Mouse (Mus musculus): ENCODE measurements at regions not wholly inside any gene's neighbourhood (a gene's known extent, or its start where the extent isn't known, plus 50 kb on each side); places are given as distances from the start of the nearest gene placed in this dataset.

DNA sequence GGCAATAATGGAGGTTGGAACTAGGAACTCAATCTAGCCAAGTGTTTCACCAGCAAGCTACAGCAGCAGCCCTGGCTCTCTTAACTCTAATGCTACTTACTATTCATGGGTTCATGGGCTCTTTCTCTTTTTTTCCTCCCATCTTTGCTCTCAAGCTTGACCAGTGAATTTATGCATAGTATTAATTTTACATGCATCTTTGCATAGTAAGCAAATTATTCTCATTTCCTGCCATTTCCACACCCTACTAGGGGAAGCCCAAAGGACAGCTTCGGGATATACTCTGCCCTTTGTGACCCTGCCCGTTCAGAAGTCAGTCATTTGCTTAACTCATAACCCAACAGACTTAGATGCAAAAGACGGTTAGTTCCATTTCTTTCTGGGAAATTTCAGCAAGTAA, 153.2 kb downstream of the Qrsl1 start:
- DNase-seq (ENCODE audit: low read depth) = no peak

- DNase-seq (ENCODE audit: low read depth) = no peak
Observed at GRCm38 (mm10) chr10:43749496-43750110, 151.9 kb downstream of the Qrsl1 start.

- DNase-seq (ENCODE audit: low read depth) = no peak
Observed at GRCm38 (mm10) chr10:43750401-43750800, 151.1 kb downstream of the Qrsl1 start.

GRCm38 (mm10) chr10:43750854-43751253, 150.7 kb downstream of the Qrsl1 start:
- DNase-seq (ENCODE audit: low read depth) = no peak

GRCm38 (mm10) chr10:43751881-43752675, 149.5 kb downstream of the Qrsl1 start:
- no peak for DNase-seq (ENCODE audit: low read depth)

- no peak for DNase-seq (ENCODE audit: low read depth)
Observed at GRCm38 (mm10) chr10:43756881-43757565, 144.5 kb downstream of the Qrsl1 start.

DNA sequence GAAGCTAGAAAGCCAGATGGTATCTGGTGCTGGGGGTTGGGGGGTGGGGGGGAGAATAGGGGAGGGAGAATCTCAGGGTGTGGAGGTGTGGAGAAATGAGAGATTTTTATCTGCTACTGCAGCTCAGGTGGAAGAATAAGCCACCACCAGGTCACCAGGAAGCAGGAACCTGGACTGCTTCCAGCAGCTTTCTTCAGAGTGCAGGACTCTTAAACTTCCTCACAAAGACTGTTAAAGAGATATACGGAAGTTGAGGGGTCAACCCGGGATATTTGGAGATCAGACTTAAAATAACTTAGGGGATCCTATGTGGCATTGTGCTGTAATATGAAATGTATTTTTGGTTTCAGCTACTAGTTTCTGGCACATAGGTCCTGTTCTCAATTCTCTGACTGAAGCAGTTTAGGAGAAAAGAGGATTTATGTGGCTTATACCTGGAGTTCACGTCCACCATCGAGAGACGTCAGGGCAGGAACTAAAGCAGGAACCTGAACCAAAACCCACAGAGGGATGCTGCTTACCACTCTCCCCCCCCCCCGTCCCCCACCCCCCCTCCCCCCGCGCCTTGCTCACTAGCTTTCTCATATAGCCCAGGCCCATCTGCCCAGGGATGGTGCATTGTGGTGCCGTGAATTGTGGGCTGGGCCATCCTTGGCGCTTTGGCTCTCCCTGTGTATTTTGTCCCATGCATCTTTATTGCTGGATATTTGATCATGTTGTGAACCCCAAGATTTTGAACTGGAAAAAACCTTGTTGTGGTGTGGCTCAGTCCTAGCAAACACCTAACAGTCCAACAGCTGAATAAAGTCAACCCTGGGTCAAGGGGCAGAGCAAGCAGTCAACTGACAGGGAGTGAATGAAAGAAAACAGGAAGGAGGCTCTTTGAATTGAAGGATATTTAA, 143.2 kb downstream of the Qrsl1 start:
- no peak for DNase-seq (ENCODE audit: low read depth)

DNA sequence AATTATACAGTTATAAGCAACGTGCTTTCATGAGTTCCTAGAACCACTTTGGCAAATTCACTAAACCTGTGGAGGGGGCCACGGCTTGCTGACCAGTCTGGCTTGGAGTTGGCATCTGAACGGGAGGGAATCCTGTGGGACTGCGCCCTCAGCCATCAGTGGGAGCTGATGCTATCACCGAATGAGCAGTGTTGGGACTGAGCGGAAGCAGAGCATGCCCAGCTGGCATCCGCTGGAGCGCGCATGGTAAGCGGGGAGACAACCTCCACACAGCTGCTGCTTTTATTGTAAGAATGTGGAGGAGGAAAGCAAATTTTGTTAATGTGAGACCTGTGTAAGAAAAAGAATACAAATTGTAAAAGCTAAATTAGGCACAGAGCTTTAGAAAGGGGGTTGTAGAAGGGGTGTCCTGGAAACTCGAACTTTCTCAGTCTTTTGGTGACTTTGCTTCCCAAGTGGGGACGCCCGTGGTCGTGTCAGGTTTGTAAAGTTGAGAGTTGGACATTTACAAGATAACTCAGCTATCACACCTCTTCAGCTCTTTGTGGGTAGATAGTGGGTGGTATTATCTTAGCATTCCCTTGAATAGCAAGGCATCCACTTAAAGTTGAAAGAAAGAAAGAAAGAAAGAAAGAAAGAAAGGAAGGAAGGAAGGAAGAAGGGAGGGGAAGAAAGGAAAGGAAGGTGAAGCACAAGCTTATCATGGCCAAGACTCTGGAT, 142.2 kb downstream of the Qrsl1 start:
- DNase-seq (ENCODE audit: low read depth) = no peak

DNA sequence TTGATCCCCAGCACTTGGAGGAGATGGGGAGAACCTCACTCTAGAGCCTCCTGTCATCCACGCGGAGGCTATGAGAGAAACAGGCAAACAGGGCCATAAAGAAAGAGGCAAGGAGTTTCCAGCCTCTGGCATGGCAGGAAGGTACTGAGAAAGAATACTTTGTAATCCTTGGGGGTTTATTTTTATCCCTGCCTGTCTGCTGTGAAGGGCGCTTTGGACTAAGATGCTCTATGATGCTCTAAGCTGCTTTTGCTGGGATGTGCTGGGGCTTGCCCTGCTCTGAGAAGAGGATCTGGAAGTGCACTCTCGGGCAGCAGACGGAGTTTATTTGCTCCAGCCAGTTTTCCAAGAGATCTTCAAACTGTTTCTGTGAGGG, 141.7 kb downstream of the Qrsl1 start:
- no peak for DNase-seq (ENCODE audit: low read depth)

DNA sequence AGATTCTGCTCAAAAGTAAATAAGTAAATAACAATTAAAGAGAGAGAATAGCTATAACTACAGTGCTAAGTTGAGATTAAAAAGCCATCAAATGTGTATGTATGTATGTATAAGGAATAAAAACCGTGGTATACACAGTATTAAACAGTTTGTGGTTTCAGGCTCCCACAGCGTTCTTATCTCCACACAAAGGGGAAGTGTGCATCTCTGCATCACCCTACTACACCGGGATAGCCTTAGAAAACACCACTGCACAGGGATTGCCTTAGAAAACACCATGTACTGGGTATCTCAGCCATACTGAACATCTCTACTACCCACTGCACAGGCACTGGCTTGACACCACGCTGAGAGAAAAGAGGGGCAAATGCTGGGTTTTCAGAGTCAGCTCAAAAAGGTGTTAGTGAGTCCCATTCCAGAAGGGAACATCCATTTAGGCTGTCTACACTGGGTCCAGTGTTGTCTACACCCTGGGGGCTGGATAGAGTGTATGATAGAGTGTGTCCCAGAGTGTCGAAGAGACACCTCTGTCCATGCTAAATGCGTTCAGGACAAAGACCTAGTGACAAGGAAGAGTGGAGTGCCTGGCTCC, 139.5 kb downstream of the Qrsl1 start:
- no peak for DNase-seq (ENCODE audit: low read depth)

GRCm38 (mm10) chr10:43764581-43764980, 137.0 kb downstream of the Qrsl1 start:
- DNase-seq (ENCODE audit: low read depth) = no peak

- DNase-seq (ENCODE audit: low read depth) = no peak
Observed at GRCm38 (mm10) chr10:43765275-43765674, 136.3 kb downstream of the Qrsl1 start.

DNA sequence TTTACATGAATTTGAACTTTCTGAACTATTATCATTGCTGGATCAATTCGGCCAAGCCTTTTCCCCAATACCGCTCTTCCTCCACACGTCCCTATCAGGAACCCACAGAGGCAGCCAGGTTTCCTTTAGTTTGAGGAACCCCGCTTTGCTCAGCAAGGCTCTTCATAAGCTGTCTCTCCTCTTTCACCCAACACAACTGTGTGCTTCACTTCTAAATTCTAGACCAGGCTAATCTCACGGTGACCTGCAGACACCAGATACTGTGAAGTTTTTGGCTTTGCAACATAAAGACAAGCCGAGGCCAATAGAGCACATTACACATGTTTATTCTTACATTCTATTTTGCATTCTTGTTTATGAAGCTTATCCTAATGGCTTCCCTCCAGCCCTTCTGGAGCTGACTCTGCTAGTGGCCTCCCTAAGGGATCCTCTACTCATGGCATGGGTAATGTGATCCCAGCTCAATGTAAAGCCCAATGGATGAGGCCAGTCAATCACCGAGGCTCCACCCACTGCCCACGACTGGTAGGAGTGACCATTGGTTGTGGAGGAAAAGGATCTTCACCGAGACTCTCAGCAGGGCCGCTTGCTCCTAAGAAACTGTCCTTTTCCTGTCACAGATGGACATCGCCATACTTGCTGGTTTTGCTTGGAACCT, 135.6 kb downstream of the Qrsl1 start:
- no peak for DNase-seq (ENCODE audit: low read depth)

GRCm38 (mm10) chr10:43767961-43768726, 133.4 kb downstream of the Qrsl1 start:
- DNase-seq (ENCODE audit: low read depth) = no peak

GRCm38 (mm10) chr10:43769026-43769425, 132.5 kb downstream of the Qrsl1 start:
- DNase-seq (ENCODE audit: low read depth) = no peak

- DNase-seq (ENCODE audit: low read depth) = no peak
Observed at GRCm38 (mm10) chr10:43775807-43776206, 125.7 kb downstream of the Qrsl1 start.

- DNase-seq (ENCODE audit: low read depth) = no peak
Observed at GRCm38 (mm10) chr10:43777612-43778600, 123.6 kb downstream of the Qrsl1 start.

DNA sequence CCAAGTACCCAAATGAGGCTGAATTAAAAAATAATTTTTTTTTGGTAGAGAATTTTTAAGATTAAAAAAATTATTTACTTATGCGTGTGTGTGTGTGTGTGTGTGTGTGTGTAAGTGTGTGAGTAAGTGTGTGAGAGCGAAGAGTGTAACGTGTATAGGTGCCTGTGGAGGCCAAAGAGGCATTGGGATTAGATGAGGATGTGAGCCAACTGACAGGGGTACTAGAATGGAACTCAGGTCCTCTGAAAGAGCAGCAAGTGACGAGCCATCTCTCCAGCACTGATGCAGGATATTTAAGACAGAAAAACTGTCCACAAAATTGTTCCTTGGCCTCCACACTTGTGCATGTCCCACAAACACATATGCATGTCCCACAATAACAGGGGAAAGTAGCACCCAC, 121.0 kb downstream of the Qrsl1 start:
- no peak for DNase-seq (ENCODE audit: low read depth)

Data from gonadal fat pad, adult 2 months (tissue).